Mouse (Mus musculus) megakaryocyte progenitor cell, adult 5-6 weeks (primary cell): Measurements from ENCODE around the gene Neto2. TPM values are rescaled to one million over a fixed set of nuclear protein-coding genes. Genes with fewer than 3 reads are reported as not detected.
A peak's percentile ranks its signal among the peaks of the same experiment; 100 is the strongest.
"Not testable (repeated sequence)": the region's sequence is repeated elsewhere in the genome, so short reads cannot be mapped to it uniquely, and the experiment has no call there.

Experiments
- ATAC-seq: replicated peaks from 2 replicates; pipeline ENCODE4 v1.8.0; 2016; ENCODE audit warnings: mild to moderate bottlenecking, moderate TSS enrichment, inconsistent platforms; ENCODE audit not compliant: poor library complexity
- total RNA-seq, 2 experiments: library from RNA; stranded (forward) in 1 of 2; stranded (reverse) in 1 of 2; fragments of 157-497, 149-512 nt in 1 of 2; fragments of 200-1000 nt in 1 of 2; gene quantifications; 2 replicates each; pipeline versions ENCODE4 v1.2.3 to v1.2.4; 2015 to 2017

Neto2 gene
- 19.3 and 23.5 TPM in 2 replicates for total RNA-seq (2015)
- 15.7 and 15.8 TPM in 2 replicates for total RNA-seq (2017)

GRCm38 (mm10) chr8:85700751-85701351 lies at the start of gene Neto2:
TSS of gene Neto2 (minus strand) at chr8:85700924.
- ATAC-seq = peak; percentile 54

DNA sequence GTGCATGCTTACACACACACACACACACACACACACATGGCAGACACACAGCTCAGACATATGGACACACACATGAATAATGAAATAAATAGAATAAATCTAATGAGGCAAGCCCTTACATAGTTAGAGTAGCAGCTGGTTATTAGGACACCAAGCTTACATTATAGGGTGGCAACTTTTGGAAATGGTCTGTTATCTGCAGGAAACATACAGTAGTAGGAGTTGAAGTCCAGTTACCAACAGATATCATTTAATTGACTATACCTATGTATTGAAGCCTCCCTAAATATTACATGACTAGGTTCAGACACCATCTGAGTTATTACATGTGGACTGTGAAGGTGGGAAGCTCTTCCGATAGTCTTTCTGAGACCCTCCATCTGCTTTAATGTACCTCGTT lies 44.3 kb upstream of the Neto2 start:
- peak; percentile 61 for ATAC-seq

GRCm38 (mm10) chr8:85730545-85730944 lies 29.8 kb upstream of the Neto2 start:
- ATAC-seq = no peak

DNA sequence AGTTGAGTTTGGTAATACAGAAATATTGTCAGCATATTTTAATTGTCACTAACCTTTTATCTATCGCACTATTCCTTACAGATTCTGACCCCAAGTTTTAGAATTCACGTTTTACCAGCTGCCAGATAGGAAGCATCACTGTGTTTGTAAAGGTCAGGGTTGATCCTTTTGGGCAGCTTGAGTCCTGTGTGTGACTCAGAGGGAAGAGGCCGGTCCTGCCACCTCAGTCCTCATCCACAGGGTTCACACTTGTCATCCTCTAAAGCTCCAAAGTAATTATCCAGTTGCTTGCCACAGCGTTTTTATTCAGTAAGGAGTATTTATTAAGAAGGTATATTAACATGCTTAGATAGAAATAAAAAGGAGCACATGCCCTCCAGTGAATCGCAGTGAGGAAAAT lies 16.5 kb upstream of the Neto2 start:
- ATAC-seq = no peak

GRCm38 (mm10) chr8:85716696-85717095 lies 16.0 kb upstream of the Neto2 start:
- no peak for ATAC-seq

DNA sequence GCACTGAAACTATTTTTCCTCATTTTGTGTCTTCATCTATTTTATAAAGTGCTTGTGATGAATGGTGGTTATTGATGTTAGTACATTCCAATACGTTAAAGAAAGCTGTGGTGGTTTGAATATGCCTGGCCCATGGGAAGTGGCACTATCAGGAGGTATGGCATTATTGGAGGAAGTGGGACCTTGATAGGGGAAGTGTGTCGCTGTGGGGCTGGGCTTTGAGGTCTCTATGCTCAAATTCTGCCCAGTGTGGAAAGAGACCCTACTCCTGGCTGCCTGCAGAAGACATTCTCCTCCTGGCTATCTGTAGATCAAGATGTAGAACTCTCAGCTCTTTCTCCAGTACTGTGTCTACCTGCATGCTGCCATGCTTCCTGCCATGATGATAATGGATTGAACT lies 6.3 kb upstream of the Neto2 start:
- ATAC-seq = no peak

GRCm38 (mm10) chr8:85700101-85700750 lies 498 bp downstream of the Neto2 start:
- peak; percentile 66 for ATAC-seq

GRCm38 (mm10) chr8:85699051-85699450 lies 1.7 kb downstream of the Neto2 start:
- peak; percentile 92 for ATAC-seq

GRCm38 (mm10) chr8:85665146-85665545 lies 35.6 kb downstream of the Neto2 start:
- 0 out of 2 replicates have a peak, but pooled peaks have one; percentile 48 for ATAC-seq

- ATAC-seq = peak; percentile 85
Observed at GRCm38 (mm10) chr8:85661995-85662394, 38.7 kb downstream of the Neto2 start.

- ATAC-seq = 0 out of 2 replicates have a peak, but pooled peaks have one; percentile 11
Observed at GRCm38 (mm10) chr8:85651201-85651600, 49.5 kb downstream of the Neto2 start.

- no peak for ATAC-seq
Observed at GRCm38 (mm10) chr8:85648553-85648952, 52.2 kb downstream of the Neto2 start.

DNA sequence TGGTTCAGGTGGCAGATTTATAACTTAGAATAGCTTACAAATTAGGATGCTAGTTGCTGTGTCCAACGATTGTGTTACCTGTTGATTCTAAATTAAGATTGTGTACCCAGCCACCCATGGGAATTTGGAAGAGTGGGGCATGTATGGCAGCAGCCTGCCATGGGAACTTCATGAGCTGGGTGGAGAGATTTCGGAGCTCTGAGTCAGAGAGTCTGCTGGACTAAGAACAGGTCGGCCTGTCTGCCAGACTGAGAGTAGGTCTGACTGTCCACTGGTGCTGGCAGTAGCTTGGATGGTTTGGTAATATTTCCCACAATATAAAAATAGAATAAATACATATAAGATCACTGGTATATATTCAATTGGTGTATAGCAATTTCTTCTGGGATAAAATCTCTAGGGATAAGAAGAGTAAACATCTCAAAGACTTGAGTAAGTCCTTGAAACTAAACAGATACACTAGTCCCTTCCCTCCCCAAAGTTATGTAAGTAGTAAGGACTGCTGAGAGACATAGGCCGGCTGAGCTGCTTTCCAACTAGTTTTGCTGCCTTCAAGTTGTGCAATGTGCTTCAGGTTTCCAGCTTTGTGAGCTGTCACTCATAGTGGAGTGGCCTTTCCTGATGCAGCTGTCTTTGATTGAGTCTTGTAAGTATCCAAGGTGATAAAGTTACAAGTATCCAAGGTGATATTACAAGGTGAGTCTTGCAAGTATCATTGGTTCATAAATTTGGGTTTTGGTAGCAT lies 55.6 kb downstream of the Neto2 start:
- ATAC-seq = no peak

DNA sequence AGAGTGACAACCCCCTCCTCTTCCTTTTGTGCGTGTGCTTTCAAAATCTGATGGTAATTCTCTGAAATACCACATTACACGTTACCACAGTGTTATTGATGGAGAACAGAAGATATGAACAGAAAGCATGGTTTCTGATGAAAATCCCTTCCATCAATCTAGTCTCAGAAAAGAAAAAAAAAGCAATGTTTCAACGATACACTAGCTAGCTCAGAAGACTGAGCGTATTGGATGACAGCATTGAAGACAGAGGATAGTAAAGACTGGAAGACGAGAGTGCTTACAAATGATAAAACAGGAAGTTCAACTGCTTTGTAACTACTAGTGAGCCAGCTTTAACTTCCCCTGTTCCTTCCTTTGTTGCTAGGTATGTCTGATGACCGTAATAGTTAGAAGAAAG lies 76.3 kb downstream of the Neto2 start:
- peak; percentile 60 for ATAC-seq

- no peak for ATAC-seq
Observed at GRCm38 (mm10) chr8:85623246-85623645, 77.5 kb downstream of the Neto2 start.

DNA sequence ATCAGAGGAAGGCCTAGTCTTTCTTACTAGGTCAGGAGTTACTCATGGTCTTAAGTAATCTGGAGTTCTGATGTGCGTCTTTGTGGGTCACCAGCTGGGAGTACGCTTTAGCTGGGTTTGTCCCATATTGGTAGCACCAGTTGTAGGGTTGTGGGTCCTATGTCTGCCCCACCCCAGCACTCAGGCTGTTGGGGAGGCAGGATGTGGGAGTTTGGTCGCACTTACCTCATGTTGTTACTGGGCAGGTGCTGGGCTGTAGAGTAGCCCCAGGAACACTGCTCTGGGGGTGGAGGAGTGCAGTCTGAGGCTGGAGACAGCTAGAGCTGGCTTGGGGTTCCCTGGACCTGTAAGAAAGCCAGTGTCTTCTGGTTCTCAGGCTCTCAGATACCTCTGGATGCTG lies 81.9 kb downstream of the Neto2 start:
- ATAC-seq = no peak

DNA sequence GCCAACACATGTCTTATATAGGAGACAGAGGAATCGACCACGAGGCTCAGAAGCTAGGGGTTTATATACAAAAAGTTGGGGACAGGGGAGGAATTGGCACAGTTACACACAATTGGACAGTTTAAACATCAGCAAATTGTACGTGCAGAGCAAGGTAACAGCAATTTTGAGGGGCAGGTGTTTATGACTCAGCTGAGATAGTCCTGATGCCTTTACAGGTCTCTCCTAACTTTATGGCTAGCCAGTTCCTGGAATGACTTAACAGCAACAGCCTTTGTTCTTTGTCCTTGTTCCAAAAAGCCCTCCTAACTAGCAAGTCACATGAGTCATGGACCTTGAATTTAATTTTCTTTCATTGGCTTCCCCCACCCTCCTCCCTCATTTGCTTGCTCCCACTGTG lies 83.6 kb downstream of the Neto2 start:
- not testable (repeated sequence) for ATAC-seq

DNA sequence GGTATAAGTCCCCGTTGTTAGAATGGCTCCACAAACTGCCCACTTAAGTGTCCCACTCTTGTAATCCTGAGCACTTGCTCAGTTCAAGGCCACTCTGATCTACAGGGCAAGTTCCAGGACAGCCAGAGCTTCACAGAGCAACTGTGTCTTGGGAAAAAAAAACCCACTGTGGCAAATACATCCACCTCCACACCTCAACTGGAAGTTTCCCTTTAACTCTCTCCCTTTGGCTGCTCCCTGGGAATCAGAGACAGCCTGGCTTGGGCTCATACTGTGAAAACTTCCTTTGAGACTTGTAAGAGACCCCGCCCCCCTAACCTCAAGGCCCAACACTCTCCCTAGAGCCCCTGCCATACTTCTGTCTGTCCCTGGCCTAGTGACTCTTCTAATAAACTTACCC lies 91.9 kb downstream of the Neto2 start:
- no peak for ATAC-seq

- ATAC-seq = peak; percentile 54; the same call in 1 of the 2 replicates
Observed at GRCm38 (mm10) chr8:85607804-85608203, 92.9 kb downstream of the Neto2 start.

DNA sequence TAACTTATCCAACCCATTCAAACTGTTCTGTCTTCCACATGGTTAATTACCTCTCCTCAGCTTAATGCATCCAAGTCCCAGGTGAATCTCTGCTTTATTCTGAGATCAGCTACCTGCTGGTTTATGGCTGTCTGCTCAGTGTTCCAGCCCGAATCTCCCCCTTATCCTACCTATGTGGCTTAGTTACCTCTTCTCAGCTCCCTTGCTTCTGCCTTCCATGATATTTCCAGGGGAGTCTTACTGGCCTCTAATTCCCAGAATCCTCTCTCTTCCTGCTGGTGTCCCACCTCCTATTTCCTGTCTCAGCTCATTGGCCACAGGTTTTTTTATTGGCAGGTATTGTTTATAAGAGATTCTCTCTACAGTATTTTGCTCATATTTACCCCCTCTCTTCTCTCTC lies 93.8 kb downstream of the Neto2 start:
- no peak for ATAC-seq

DNA sequence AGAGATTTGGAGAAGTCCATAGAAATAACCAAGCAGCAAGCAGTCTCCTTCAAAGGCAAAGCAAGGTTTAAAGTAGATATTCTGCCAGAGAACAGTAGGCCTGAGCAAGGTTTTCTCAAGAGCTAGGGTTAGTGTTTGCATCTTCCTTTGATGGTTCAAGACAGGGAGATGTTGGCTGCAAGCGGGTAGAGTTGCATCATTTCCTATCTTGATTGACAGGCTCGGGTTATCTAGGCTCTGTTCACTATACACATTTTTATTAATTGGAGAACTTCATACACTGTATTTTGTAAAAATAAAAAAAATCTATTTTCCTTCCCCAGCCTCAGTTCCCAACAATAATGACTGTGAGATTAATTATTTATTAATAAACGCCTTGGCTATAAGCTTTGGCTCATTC lies 94.2 kb downstream of the Neto2 start:
- no peak for ATAC-seq

DNA sequence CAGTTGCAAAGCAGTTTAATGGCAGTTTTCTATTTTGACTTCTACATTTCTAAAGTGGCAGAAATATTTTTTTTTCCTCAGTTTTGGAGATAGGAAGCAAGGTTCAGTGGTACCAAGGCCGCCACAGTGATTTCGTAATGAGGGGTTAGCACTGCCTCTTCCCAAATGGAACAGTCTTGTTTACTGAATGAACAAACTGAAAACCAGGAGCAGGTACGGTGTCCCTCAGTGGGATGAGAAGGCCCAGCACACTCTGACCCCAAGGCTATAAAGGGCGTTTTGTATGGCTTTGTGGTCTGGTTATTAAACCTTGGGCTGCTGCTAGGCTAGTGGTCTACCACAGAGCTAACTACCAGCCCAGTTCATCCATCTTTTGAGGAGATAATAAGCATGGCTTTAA lies 96.5 kb downstream of the Neto2 start:
- ATAC-seq = no peak
